10 mouse cellular contexts compared by ENCODE assay signal in the genomic region with DNA sequence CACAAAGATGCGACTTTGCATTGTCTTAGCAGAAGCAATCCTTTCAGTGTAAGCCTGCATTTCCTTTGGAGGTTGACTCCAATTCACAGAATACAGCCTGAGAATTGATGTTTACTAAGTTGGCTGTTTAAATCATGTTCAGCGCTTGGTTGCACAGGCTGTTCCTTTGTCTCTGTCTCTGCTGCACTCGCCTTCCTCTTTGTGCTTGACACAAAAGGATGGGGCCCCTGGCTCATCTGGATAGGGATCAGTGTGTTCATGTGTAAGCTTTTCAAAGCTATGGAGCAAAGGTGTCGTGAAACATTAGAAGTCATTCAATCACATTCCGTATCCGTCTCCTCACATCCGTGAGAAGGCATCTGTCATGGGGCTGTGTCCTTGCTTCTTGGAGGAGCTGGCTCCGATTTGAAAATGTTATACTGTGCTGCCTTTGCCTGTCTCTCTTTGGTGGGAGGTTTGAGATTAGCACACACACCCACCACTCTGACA.
DNase-seq lines count a peak whose midpoint lies in the region; ATAC-seq and TF ChIP-seq lines count a peak whose summit lies in the region.
"Had no signal": no experiment of that assay in that cellular context is flagged by ENCODE, and none has a peak within 500 bp of the region (broad histone marks: within the 10 kb centered on the region; RNA-seq: fewer than 3 reads in every experiment).

No protein-coding gene starts in this region.

- TF ChIP-seq POLR2A in lung, adult 2 months (IDR thresholded peaks at IDR 0.05; ENCODE audit: borderline replicate concordance, extremely low read depth, low read depth, low read length): no peak
- no peak for TF ChIP-seq POLR2A in thymus, adult 2 months (IDR thresholded peaks at IDR 0.05; ENCODE audit: control insufficient read depth, extremely low read depth, insufficient read depth, low read length, poor library complexity)

- no peaks in the 10 kb centered on the region for H3K36me3 ChIP-seq in embryonic facial prominence, embryonic 11.5 days (replicated peaks; ENCODE audit: control insufficient read depth, insufficient read depth, low read depth, low read length)
- no peaks in the 10 kb centered on the region for H3K36me3 ChIP-seq in hindbrain, embryonic 11.5 days (ENCODE audit: control insufficient read depth, insufficient read depth, low read length)
- no peaks in the 10 kb centered on the region for H3K36me3 ChIP-seq in neural tube, embryonic 12.5 days
- no peaks in the 10 kb centered on the region for H3K36me3 ChIP-seq in thymus, adult 2 months (ENCODE audit: control insufficient read depth, insufficient read depth, low read length)
- H3K36me3 ChIP-seq in liver, embryonic 11.5 days (ENCODE audit: control insufficient read depth, insufficient read depth, low read length): no peaks in the 10 kb centered on the region
- H3K36me3 ChIP-seq: limb, embryonic 12.5 days had no signal

- no peak for TF ChIP-seq CTCF in lung, adult 2 months (IDR thresholded peaks at IDR 0.05; ENCODE audit: insufficient read depth, low read length)
- no peak for TF ChIP-seq CTCF in thymus, adult 2 months (IDR thresholded peaks at IDR 0.05; ENCODE audit: borderline replicate concordance, control insufficient read depth, extremely low read depth, insufficient read depth, low read length, poor library complexity)

- peak; percentile 64; the same call in 1 of the 2 replicates for ATAC-seq in embryonic facial prominence, embryonic 11.5 days (replicated peaks; ENCODE audit: insufficient number of reproducible peaks, low FRiP score, low TSS enrichment, low read depth)
- peak; percentile 83 for ATAC-seq in hindbrain, embryonic 11.5 days (ENCODE audit: low FRiP score)
- peak; percentile 86 for ATAC-seq in neural tube, embryonic 12.5 days (ENCODE audit: low FRiP score, low read depth)
- no peak for ATAC-seq in liver, embryonic 11.5 days (replicated peaks; ENCODE audit: low FRiP score)

- no peaks in the 10 kb centered on the region for H3K9me3 ChIP-seq in embryonic facial prominence, embryonic 11.5 days (replicated peaks; ENCODE audit: control insufficient read depth, low read length)
- H3K9me3 ChIP-seq in hindbrain, embryonic 11.5 days (ENCODE audit: control insufficient read depth, low read length): no peaks in the 10 kb centered on the region
- no peaks in the 10 kb centered on the region for H3K9me3 ChIP-seq in neural tube, embryonic 12.5 days
- H3K9me3 ChIP-seq in liver, embryonic 11.5 days (ENCODE audit: control insufficient read depth, low read length): no peaks in the 10 kb centered on the region
- H3K9me3 ChIP-seq: limb, embryonic 12.5 days had no signal

- 0 out of 2 replicates have a peak overlapping the region, but pooled peaks have one; percentile 13 for H3K9ac ChIP-seq in embryonic facial prominence, embryonic 11.5 days (replicated peaks; ENCODE audit: low read length)
- peak overlapping the region; percentile 29; the same call in 1 of the 2 replicates for H3K9ac ChIP-seq in hindbrain, embryonic 11.5 days (ENCODE audit: low read depth, low read length)
- peak overlapping the region; percentile 33; the same call in 1 of the 2 replicates for H3K9ac ChIP-seq in neural tube, embryonic 12.5 days
- H3K9ac ChIP-seq in liver, embryonic 11.5 days (ENCODE audit: low read depth, low read length): no peak overlapping the region
- H3K9ac ChIP-seq: limb, embryonic 12.5 days had no signal

- WGBS in lung, adult 2 months: 53% methylated on average over 8 of the region's 8 CpGs
- WGBS in embryonic facial prominence, embryonic 11.5 days: 56% methylated on average over 8 of the region's 8 CpGs
- WGBS in hindbrain, embryonic 11.5 days: 25% methylated on average over 8 of the region's 8 CpGs
- 20% methylated on average over 8 of the region's 8 CpGs for WGBS in neural tube, embryonic 12.5 days
- WGBS in thymus, adult 2 months: 88% methylated on average over 8 of the region's 8 CpGs
- WGBS in liver, embryonic 11.5 days: 71% methylated on average over 8 of the region's 8 CpGs

- 0 out of 2 replicates have a peak overlapping the region, but pooled peaks have one; percentile 21 for H3K27ac ChIP-seq in embryonic facial prominence, embryonic 11.5 days (replicated peaks; ENCODE audit: low read depth, low read length)
- H3K27ac ChIP-seq in hindbrain, embryonic 11.5 days (ENCODE audit: low read depth, low read length): peak overlapping the region; percentile 48
- H3K27ac ChIP-seq in neural tube, embryonic 12.5 days: peak overlapping the region; percentile 75
- no peak overlapping the region for H3K27ac ChIP-seq in thymus, adult 2 months (ENCODE audit: control insufficient read depth, insufficient read depth, low read length)
- H3K27ac ChIP-seq in liver, embryonic 11.5 days (ENCODE audit: low read depth, low read length): no peak overlapping the region
- H3K27ac ChIP-seq: limb, embryonic 12.5 days had no signal

- no peaks in the 10 kb centered on the region for H3K27me3 ChIP-seq in embryonic facial prominence, embryonic 11.5 days (ENCODE audit: control insufficient read depth, insufficient read depth, low read length)
- 0 out of 2 replicates have a peak, but pooled peaks cover 2% of the 10 kb centered on the region for H3K27me3 ChIP-seq in hindbrain, embryonic 11.5 days (ENCODE audit: control insufficient read depth, insufficient read depth, low read length)
- no peaks in the 10 kb centered on the region for H3K27me3 ChIP-seq in neural tube, embryonic 12.5 days (replicated peaks)
- H3K27me3 ChIP-seq in thymus, adult 2 months (ENCODE audit: control insufficient read depth, insufficient read depth, low read length): no peaks in the 10 kb centered on the region; the same call in 1 of the 2 replicates
- no peaks in the 10 kb centered on the region for H3K27me3 ChIP-seq in liver, embryonic 11.5 days (replicated peaks; ENCODE audit: control insufficient read depth, insufficient read depth, low read length)
- H3K27me3 ChIP-seq: limb, embryonic 12.5 days had no signal

- H3K4me3 ChIP-seq in lung, adult 2 months (replicated peaks; ENCODE audit: extremely low read depth, low read depth, low read length): peak overlapping the region; percentile 9
- no peak overlapping the region for H3K4me3 ChIP-seq in embryonic facial prominence, embryonic 11.5 days (ENCODE audit: low read depth, low read length)
- H3K4me3 ChIP-seq in hindbrain, embryonic 11.5 days (ENCODE audit: low read depth, low read length): no peak overlapping the region
- H3K4me3 ChIP-seq in neural tube, embryonic 12.5 days: no peak overlapping the region
- no peak overlapping the region for H3K4me3 ChIP-seq in thymus, adult 2 months (ENCODE audit: control insufficient read depth, insufficient read depth, low read length)
- H3K4me3 ChIP-seq in liver, embryonic 11.5 days (ENCODE audit: low read depth, low read length): no peak overlapping the region
- H3K4me3 ChIP-seq: erythroblast, embryonic 14.5 days; limb, embryonic 12.5 days had no signal

- no peak overlapping the region for H3K4me2 ChIP-seq in embryonic facial prominence, embryonic 11.5 days (ENCODE audit: low read depth, low read length)
- no peak overlapping the region; the same call in 1 of the 2 replicates for H3K4me2 ChIP-seq in hindbrain, embryonic 11.5 days (replicated peaks; ENCODE audit: low read depth, low read length)
- peak overlapping the region; percentile 43 for H3K4me2 ChIP-seq in neural tube, embryonic 12.5 days (replicated peaks)
- no peak overlapping the region for H3K4me2 ChIP-seq in liver, embryonic 11.5 days
- H3K4me2 ChIP-seq: limb, embryonic 12.5 days had no signal

- H3K4me1 ChIP-seq in lung, adult 2 months (ENCODE audit: control insufficient read depth, insufficient read depth, low read length): peaks cover 7% of the 10 kb centered on the region
- no peaks in the 10 kb centered on the region for H3K4me1 ChIP-seq in embryonic facial prominence, embryonic 11.5 days (ENCODE audit: control insufficient read depth, insufficient read depth, low read length)
- H3K4me1 ChIP-seq in hindbrain, embryonic 11.5 days (replicated peaks; ENCODE audit: control insufficient read depth, insufficient read depth, low read length): no peaks in the 10 kb centered on the region
- peaks cover 11% of the 10 kb centered on the region for H3K4me1 ChIP-seq in neural tube, embryonic 12.5 days
- H3K4me1 ChIP-seq in thymus, adult 2 months (replicated peaks; ENCODE audit: control insufficient read depth, insufficient read depth, low read length): no peaks in the 10 kb centered on the region
- peaks cover 2% of the 10 kb centered on the region; the same call in 1 of the 2 replicates for H3K4me1 ChIP-seq in liver, embryonic 11.5 days (replicated peaks; ENCODE audit: control insufficient read depth, insufficient read depth, low read length)

- DNase-seq in lung, adult 2 months: no peak
- DNase-seq in lung, postnatal 10 days: no peak
- DNase-seq in embryonic facial prominence, embryonic 11.5 days (ENCODE audit: low spot score): peak; percentile 9
- DNase-seq in hindbrain, embryonic 11.5 days (ENCODE audit: low spot score): peak; percentile 68
- no peak for DNase-seq in thymus, adult 2 months
- no peak for DNase-seq in liver, embryonic 11.5 days (ENCODE audit: low spot score)
- DNase-seq: heart, postnatal 36 days had no signal

Comparison
In these comparisons a context has a peak if more than half of its experiments do, and no peak if none do; other contexts are left out.
1. DNase-seq: peak in embryonic facial prominence, embryonic 11.5 days (single experiment) and hindbrain, embryonic 11.5 days (single experiment); none in lung, adult 2 months (single experiment), lung, postnatal 10 days (single experiment), thymus, adult 2 months (single experiment) and liver, embryonic 11.5 days (single experiment).
2. H3K27ac ChIP-seq: peak in embryonic facial prominence, embryonic 11.5 days (single experiment), hindbrain, embryonic 11.5 days (single experiment) and neural tube, embryonic 12.5 days (single experiment); none in thymus, adult 2 months (single experiment) and liver, embryonic 11.5 days (single experiment).